In the genomic region with DNA sequence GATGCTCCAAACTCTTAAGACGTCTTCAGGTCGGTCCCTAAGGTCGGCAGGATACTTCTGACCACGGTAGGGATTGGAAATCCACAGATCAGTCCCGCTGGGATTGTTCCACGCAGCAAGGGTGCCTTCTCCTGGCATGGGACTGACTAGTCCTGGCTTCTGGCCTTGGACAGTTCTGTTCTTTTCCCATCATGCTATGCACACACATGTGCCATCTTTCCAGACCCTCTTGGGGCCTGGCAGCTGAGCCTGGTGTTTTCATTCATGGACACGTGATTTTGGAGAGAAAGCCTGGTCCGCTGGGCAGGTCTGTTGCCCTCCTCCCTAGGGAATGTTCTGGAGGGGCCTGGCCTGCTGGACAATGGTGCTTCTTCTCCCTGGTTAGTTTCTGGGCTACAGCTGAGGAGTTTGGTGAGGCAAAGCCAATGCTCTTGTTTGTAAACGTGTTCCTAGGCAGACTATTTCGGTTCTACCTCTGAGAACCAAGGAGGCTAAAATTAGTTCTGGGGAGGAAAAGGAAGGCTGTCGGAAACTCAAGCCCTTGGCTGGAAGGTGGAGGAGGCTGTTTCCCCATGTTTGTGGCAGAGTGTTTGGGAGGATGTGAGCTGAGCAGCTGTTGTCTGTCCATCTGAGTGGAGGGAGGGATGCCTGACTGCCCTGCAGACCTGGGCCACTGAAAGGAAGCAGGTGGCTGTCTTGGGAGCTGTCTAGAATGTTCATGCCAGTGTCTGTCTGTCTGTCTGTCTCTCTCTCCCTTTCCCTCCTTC, we compare ENCODE assay signal across 15 mouse cellular contexts. TPM values are rescaled to one million over a fixed set of nuclear protein-coding genes. Genes with fewer than 3 reads are reported as not detected.
DNase-seq lines count a peak whose midpoint lies in the region; ATAC-seq and TF ChIP-seq lines count a peak whose summit lies in the region.
"Had no signal": no experiment of that assay in that cellular context is flagged by ENCODE, and none has a peak within 500 bp of the region (broad histone marks: within the 10 kb centered on the region; RNA-seq: fewer than 3 reads in every experiment).

No protein-coding gene starts in this region.

- 0 out of 2 replicates have a peak, but pooled peaks cover 6% of the 10 kb centered on the region for H3K36me3 ChIP-seq in kidney, postnatal 0 days (ENCODE audit: insufficient read depth, low read length)

- H3K4me3 ChIP-seq in left cerebral cortex, adult 2 months: no peak overlapping the region
- no peak overlapping the region for H3K4me3 ChIP-seq in kidney, postnatal 0 days (replicated peaks; ENCODE audit: low read depth, low read length)

- intact Hi-C loops in left cerebral cortex, adult 2 months (cut with DNase I): no loop called here
- intact Hi-C loops in left cerebral cortex, postnatal 14 days (cut with DNase I): no loop called here

- H3K9me3 ChIP-seq in kidney, postnatal 0 days (replicated peaks; ENCODE audit: low read length): peaks cover 12% of the 10 kb centered on the region; the same call in 1 of the 2 replicates

- no peak for DNase-seq in frontal cortex, postnatal 14 days (ENCODE audit: low spot score in 2 of 2)
- no peak for DNase-seq in left cerebral cortex, adult 2 months (ENCODE audit: extremely low spot score in 1 of 2, low spot score in 2 of 2)
- no peak for DNase-seq in left cerebral cortex, postnatal 14 days (ENCODE audit: low spot score in 2 of 2)
- DNase-seq in gastrocnemius, adult 18-20 months (ENCODE audit: low spot score): peak; percentile 80
- peak; percentile 62 for DNase-seq in kidney, postnatal 0 days (ENCODE audit: low spot score)
- DNase-seq in retina, postnatal 1 day: no peak
- DNase-seq in layer of hippocampus, adult 11-12 months (ENCODE audit: low spot score): no peak
- DNase-seq: adrenal gland, adult 8-10 months; B cell, adult 2 months; cerebellum, adult 11-12 months; lung, adult 18-20 months; midbrain, embryonic 14.5 days had no signal

- 46% methylated on average over 11 of the region's 11 CpGs for WGBS in kidney, postnatal 0 days

- peak; percentile 85 for ATAC-seq in frontal cortex, adult (ENCODE audit: low TSS enrichment)
- 0 out of 2 replicates have a peak, but pooled peaks have one; percentile 38 for ATAC-seq in kidney, postnatal 0 days (replicated peaks; ENCODE audit: low FRiP score, low read depth)
- ATAC-seq: inflammation-experienced regulatory T-cells, adult 6 months had no signal

- no peak overlapping the region; the same call in 1 of the 2 replicates for H3K9ac ChIP-seq in kidney, postnatal 0 days (ENCODE audit: low read depth, low read length)

- peaks cover 29% of the 10 kb centered on the region for H3K4me1 ChIP-seq in kidney, postnatal 0 days (replicated peaks; ENCODE audit: insufficient read depth, low read length)

- TF ChIP-seq CTCF in left cerebral cortex, adult 2 months (IDR thresholded peaks at IDR 0.05): no peak
- TF ChIP-seq CTCF in kidney, postnatal 0 days (IDR thresholded peaks at IDR 0.05; ENCODE audit: low read depth): no peak

- H3K4me2 ChIP-seq in kidney, postnatal 0 days (ENCODE audit: low read length): peak overlapping the region; percentile 16; the same call in 1 of the 2 replicates

- no peaks in the 10 kb centered on the region for H3K27me3 ChIP-seq in kidney, postnatal 0 days (ENCODE audit: insufficient read depth, low read length)

- peak overlapping the region; percentile 7; the same call in 1 of the 2 replicates for H3K27ac ChIP-seq in left cerebral cortex, adult 2 months
- H3K27ac ChIP-seq in kidney, postnatal 0 days: peak overlapping the region; percentile 72

RNA-seq across cellular contexts. Expression of a gene that starts 7.2 kb away (rescaled TPM):
- 10 to 100 TPM; 16.9 to 19.1 TPM for total RNA-seq in left cerebral cortex, adult 2 months (2021)
- total RNA-seq in left cerebral cortex, postnatal 14 days (2021): 10 to 100 TPM; 12.7 to 14.6 TPM
- total RNA-seq in gastrocnemius, adult 18-20 months (2021): 10 to 100 TPM; 12.4 to 14.1 TPM
- polyA plus RNA-seq in kidney, postnatal 0 days (2015; fragmentation: Nextera tagmentation; extraction: Ambion mirVana): 17.6 and 20.2 TPM in 2 replicates
- polyA plus RNA-seq: inflammation-experienced regulatory T-cells, adult 6 months had no signal

RNA-seq across cellular contexts. Expression of a gene that starts 35.7 kb away (rescaled TPM):
- total RNA-seq in left cerebral cortex, adult 2 months (2021): 10 to 100 TPM; 22.3 to 22.9 TPM
- total RNA-seq in left cerebral cortex, postnatal 14 days (2021): 10 to 100 TPM; 23.8 to 24.7 TPM
- 1 to 10 TPM; 1.6 TPM for total RNA-seq in gastrocnemius, adult 18-20 months (2021)
- polyA plus RNA-seq in kidney, postnatal 0 days (2015; fragmentation: Nextera tagmentation; extraction: Ambion mirVana): 11.2 and 13.9 TPM in 2 replicates

RNA-seq across cellular contexts. Expression of a gene that starts 43.7 kb away (rescaled TPM):
- total RNA-seq in left cerebral cortex, adult 2 months (2021): not detected
- not detected for total RNA-seq in left cerebral cortex, postnatal 14 days (2021)
- not detected for total RNA-seq in gastrocnemius, adult 18-20 months (2021)
- 0.34 and 0.38 TPM in 2 replicates for polyA plus RNA-seq in kidney, postnatal 0 days (2015; fragmentation: Nextera tagmentation; extraction: Ambion mirVana)
- total RNA-seq: adrenal gland, adult 8-10 months; left cerebral cortex, adult 18-20 months had no signal
- polyA plus RNA-seq: inflammation-experienced regulatory T-cells, adult 6 months; midbrain, embryonic 14.5 days had no signal

RNA-seq across cellular contexts. Expression of a gene that starts 51.9 kb away (rescaled TPM):
- total RNA-seq in left cerebral cortex, adult 2 months (2021): 1 to 10 TPM; 4.9 to 5.5 TPM
- total RNA-seq in left cerebral cortex, postnatal 14 days (2021): 1 to 10 TPM; 3.8 to 3.9 TPM
- total RNA-seq in gastrocnemius, adult 18-20 months (2021): under 1 TPM; 0.09 to 0.38 TPM
- polyA plus RNA-seq in kidney, postnatal 0 days (2015; fragmentation: Nextera tagmentation; extraction: Ambion mirVana): 43.8 and 47.8 TPM in 2 replicates

Comparison
In these comparisons a context has a peak if more than half of its experiments do, and no peak if none do; other contexts are left out.
1. DNase-seq: peak in gastrocnemius, adult 18-20 months (single experiment) and kidney, postnatal 0 days (single experiment); none in frontal cortex, postnatal 14 days (0 of 2), left cerebral cortex, adult 2 months (0 of 2), left cerebral cortex, postnatal 14 days (0 of 2), retina, postnatal 1 day (single experiment) and layer of hippocampus, adult 11-12 months (single experiment).
2. RNA of a gene that starts 35.7 kb away (total RNA-seq): 23.8 to 24.7 TPM in left cerebral cortex, postnatal 14 days and 22.3 to 22.9 TPM in left cerebral cortex, adult 2 months; 1.6 TPM in gastrocnemius, adult 18-20 months; every median in the first group is over 4 times any median in the second.